Mouse (Mus musculus): ENCODE results near the gene Rgs7. TPM values are rescaled to one million over a fixed set of nuclear protein-coding genes. Genes with fewer than 3 reads are reported as not detected.

The Rgs7 gene
- polyA plus RNA-seq (2014; fragmentation: Illumina TruSeq; extraction: RNeasy Lipid Tissue Mini Kit (QIAGEN cat#74804); ENCODE audit: low read depth, low replicate concordance) = 4.8 TPM

DNA sequence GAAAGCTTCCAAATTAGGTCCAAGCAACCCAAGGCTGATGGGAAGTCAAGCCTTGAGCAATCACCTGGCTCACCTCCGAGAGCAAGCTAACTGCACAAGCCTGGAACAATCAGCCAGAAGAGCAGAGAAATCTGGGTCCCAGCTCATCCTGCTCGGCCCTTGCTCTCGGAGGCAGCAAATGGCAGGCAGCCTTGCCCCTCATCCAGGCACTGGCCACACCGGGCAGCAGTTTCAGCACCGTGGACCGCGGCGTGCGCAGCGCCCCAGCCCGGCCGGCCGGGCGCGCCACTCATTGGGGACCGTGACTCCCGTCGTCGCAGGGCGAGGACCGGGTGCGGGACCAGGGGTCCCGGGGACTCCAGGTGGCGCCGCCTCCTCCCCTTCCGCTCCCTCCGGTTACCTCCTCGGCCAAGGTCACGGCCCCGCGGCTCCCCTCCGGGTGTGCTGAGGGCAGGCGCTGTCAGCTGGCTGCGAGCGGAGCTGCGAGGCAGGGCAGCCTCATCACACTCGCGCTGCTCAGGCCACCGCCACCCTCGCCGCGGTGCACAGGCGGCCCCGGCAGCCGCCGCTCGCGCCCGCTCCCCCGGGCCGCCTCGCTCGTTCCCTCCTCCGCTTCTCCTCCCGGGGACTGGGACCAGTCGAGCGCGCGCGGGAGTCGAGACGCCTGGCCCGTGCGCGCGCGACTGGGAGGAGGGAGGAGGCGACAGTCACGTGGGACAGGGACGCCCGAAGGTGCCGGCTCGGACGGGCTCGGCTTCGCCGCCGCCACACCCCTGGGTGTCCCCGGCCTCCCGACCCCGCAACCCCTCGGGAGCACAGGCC lies at the start of gene Rgs7:
Gene Rgs7 (minus strand): TSS at position 640 of the 822 bp plus-strand sequence.

Other genes starting within 250 kb of the Rgs7 start
- 0.63 TPM for gene Kmo, start 127.9 kb upstream of the Rgs7 start, polyA plus RNA-seq (2014; fragmentation: Illumina TruSeq; extraction: RNeasy Lipid Tissue Mini Kit (QIAGEN cat#74804); ENCODE audit: low read depth, low replicate concordance)
- gene Fh1, start 133.1 kb upstream of the Rgs7 start, polyA plus RNA-seq (2014; fragmentation: Illumina TruSeq; extraction: RNeasy Lipid Tissue Mini Kit (QIAGEN cat#74804); ENCODE audit: low read depth, low replicate concordance) = 555 TPM
- 1.8 TPM for gene Opn3, start 200.3 kb upstream of the Rgs7 start, polyA plus RNA-seq (2014; fragmentation: Illumina TruSeq; extraction: RNeasy Lipid Tissue Mini Kit (QIAGEN cat#74804); ENCODE audit: low read depth, low replicate concordance)
- 4.7 TPM for gene Chml, start 200.4 kb upstream of the Rgs7 start, polyA plus RNA-seq (2014; fragmentation: Illumina TruSeq; extraction: RNeasy Lipid Tissue Mini Kit (QIAGEN cat#74804); ENCODE audit: low read depth, low replicate concordance)
- gene Wdr64, start 206.1 kb upstream of the Rgs7 start, polyA plus RNA-seq (2014; fragmentation: Illumina TruSeq; extraction: RNeasy Lipid Tissue Mini Kit (QIAGEN cat#74804); ENCODE audit: low read depth, low replicate concordance) = not detected

Measured in heart, adult 10 weeks (tissue).